Mouse (Mus musculus) kidney, adult 11 months (tissue): Measurements from ENCODE around the gene Smurf1.

Source experiments
- DNase-seq: peaks from one replicate; pipeline ENCODE4 v3.0.0; 2022

The Smurf1 gene

DNA sequence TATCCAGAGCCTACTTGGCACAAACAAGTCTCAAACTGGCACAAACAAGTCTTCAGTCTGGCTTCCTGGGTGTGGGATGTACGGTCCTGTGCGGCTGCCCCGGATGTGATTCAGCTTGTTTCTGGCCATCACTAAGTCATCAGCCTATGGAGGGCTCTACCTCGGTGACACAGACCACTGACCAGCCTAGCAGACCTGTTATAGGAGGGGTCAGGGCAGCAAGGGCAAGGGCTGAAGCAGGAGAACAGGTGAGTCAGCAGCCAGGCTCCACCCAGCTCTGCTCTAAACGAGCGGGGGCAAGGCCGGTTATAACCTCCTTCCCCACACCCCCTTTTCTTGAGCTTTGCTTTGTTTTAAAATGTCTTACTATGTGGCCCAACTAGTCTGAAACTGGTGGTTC is 11.2 kb downstream of the Smurf1 start:
- DNase-seq: no peak

- no peak for DNase-seq
Observed at GRCm38 (mm10) chr5:144952592-144952991, 13.1 kb downstream of the Smurf1 start.

- no peak for DNase-seq
Observed at GRCm38 (mm10) chr5:144950428-144951051, 15.1 kb downstream of the Smurf1 start.

GRCm38 (mm10) chr5:144949856-144950255 is 15.8 kb downstream of the Smurf1 start:
- no peak for DNase-seq

DNA sequence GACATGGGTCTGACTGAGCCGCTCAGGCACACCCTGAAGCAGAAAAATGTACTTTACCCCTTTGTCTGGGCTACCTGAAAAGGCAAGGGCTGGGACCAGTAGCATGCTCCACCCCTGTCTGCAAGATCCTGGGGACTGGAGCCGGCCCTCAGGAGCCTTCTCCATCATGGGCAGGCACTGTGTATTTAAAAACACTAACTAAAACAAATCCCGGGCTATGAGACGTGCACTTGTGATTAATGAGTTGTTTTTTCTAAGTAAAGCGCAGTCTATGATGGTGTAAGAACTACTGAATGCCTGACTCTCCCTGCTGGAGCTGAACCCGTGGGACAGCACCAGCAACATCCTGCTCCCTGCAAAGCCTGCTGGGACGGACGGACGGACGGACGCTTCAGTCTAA is 17.2 kb downstream of the Smurf1 start:
- DNase-seq: no peak

- DNase-seq: no peak
Observed at GRCm38 (mm10) chr5:144948002-144948401, 17.6 kb downstream of the Smurf1 start.

- DNase-seq: no peak
Observed at GRCm38 (mm10) chr5:144946032-144946431, 19.6 kb downstream of the Smurf1 start.

DNA sequence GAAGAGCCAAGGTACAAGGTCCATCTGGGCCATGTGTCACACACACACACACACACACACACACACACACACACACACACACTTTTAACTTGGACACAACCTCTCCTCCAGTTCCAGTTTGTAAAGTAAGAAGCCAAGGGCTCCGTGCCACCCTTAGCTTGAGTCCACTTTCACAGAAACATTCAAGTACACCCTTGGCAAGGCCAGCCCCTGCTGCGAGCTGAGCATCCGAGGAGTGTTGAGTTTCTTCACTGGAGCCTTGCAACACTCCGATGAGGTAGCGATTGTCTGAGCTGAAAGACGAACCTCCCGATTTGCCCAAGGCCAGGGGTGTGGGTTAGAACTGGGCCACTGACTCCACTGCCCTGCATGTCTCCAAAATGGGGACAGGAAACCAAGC is 20.7 kb downstream of the Smurf1 start:
- DNase-seq: no peak

GRCm38 (mm10) chr5:144944370-144944769 is 21.3 kb downstream of the Smurf1 start:
- no peak for DNase-seq

DNA sequence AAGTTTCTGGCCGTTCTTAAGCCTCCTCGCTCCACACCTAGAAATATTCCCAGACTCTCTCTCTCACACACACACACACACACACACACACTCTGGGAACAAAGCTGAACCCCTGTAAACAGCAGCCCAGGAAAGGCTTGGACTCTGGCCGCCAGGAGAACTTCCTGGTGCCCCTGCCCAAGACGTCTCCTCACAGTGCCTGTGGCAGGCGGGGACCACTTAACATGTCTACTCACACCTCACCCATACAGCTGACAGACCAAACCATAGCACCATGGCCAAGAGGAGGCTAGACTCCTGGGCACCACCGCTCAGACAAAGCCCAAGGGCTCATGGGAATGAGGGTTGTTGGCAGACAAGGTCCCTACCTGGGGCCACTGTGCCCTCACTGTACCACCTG is 22.3 kb downstream of the Smurf1 start:
- DNase-seq: no peak

- no peak for DNase-seq
Observed at GRCm38 (mm10) chr5:144942431-144942830, 23.2 kb downstream of the Smurf1 start.

- DNase-seq: no peak
Observed at GRCm38 (mm10) chr5:144940904-144941303, 24.7 kb downstream of the Smurf1 start.

DNA sequence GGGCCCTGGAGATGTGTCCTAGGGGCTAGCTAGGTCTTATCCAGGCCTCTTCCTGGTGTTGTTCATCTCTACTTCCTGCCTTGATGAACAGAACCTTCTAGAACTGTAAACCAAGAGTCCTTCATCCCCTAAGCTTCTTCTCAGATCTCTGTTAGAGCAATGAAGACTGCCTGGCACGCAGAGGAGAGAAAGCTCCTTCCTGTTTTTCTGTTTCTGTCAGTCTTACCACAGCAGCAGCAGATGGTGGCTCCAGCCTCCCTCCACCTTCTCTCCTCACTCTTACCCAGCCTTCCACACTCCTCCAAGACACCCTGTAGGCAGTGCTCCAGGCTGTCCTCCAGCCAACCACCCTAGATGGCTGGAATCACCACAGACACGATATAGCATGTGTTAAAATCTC is 28.3 kb downstream of the Smurf1 start:
- DNase-seq: no peak

- DNase-seq: no peak
Observed at GRCm38 (mm10) chr5:144933486-144933885, 32.2 kb downstream of the Smurf1 start.

DNA sequence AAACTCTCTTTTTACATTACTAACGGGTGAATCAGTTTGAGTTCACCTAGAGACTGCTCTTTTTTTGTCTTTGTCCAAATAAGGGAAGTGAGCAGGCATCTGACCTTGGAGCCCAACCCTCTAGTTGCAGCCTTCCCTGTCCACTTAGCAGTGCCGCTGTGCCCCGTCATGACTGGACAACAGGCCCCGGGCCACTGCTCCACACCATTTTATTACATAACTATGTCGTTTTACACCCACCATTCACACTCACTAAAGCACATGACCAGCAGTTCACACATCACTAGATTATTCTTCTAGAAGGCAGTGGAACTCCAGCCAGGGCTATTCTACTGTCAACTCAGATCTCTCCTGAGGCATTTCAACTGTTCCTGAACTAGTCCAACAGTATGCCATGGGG is 33.8 kb downstream of the Smurf1 start:
- DNase-seq: peak; percentile 54

- DNase-seq: peak; percentile 61
Observed at GRCm38 (mm10) chr5:144928856-144929713, 36.6 kb downstream of the Smurf1 start.

- no peak for DNase-seq
Observed at GRCm38 (mm10) chr5:144926275-144926674, 39.4 kb downstream of the Smurf1 start.

DNA sequence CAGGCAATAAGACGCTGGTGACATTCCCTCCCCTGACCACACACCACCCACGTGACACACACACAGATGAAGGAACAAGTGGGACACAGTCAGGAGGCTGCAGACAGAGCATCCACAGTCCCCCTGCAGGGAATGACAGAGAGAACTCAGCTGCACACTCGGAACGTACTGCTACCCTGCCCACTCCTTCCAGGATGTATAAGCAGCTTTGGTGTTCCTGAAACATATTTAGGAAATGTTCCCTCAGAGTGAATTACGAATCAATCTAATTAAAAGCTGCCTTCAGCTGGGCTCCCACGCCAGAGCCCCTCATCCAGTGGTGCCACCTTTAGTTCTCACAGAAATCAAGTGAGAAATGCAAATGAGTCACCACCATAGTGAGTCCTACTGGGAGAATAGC is 42.3 kb downstream of the Smurf1 start:
- DNase-seq: no peak

GRCm38 (mm10) chr5:144919790-144920189 is 45.9 kb downstream of the Smurf1 start:
- no peak for DNase-seq

- DNase-seq: no peak
Observed at GRCm38 (mm10) chr5:144919194-144919593, 46.5 kb downstream of the Smurf1 start.

DNA sequence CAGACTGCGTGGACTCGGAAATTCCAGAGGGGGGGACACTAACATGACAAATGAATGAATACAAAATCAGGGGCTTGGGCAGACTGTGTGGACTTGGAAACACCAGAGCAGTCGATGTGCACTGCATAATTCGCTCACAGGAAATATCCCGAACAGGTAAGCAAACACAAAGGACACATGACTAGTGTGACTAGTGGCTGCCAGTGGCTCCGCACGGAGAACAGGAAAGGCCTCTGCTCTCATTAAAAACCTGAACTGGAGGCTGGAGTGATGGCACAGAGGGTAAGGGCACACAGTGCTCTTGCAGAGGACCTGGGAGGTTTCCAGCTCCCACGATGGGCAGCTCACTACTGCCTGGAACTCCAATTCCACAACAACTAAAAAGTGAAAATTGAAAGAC is 47.4 kb downstream of the Smurf1 start:
- DNase-seq: no peak

DNA sequence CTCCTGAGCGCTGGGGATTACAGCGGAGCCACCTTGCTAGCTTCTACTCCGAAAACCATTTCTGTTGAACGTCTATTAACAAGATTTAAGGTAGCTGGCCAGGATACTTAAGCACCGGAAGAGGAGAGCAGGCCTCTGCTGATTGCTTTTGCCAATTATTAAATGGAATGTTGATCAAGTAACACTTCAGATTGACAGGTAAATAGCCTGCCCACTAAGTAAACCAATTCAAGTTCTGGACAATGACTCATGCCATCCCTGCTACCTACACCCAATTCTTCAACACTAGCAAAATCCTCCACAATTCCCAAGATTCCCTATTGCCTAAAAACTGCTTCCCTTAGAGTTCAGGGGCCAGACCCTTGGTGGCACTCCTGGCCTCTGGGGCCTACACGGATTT is 48.5 kb downstream of the Smurf1 start:
- no peak for DNase-seq

DNA sequence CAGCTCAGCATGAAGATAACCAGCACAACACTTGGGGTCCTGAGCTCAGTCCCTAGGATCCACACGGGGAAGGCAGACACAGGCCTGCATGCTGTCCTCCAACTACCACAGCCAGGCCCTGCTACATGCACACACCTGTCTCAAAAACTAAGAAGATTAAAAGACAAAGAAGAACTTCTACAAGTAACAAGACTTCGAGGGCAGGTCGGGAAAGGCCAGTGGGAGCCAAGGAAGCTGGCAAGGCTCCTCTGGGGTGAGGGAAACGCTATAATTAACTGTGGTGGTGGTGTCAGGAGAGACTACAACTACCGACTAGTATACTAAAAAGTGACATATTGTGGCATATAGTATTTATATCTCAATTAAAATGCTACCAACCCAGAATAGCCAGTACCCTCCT is 49.8 kb downstream of the Smurf1 start:
- DNase-seq: no peak

DNA sequence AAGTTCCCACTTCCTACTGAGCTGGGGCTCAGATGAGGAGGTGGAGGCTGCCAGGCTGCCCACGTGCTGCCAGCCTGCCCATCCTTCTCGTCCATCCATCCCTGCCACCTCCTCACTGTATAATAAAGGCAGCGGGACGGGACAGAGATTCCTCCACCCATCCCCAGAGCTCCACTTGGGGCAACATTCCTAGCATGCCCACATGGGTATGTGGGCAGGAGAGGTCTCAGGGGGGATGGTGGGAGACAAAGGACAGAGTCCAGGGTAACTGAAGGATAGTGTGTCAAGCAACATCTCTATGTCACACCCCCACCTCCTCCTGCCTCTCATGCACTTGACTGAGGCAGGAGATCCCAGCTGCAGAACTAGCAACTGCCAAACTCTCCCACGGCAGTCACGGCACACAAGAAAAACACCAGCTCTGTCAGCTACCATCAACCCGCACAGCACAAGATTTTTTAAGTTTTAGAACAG is 51.2 kb downstream of the Smurf1 start:
- peak; percentile 37 for DNase-seq
